Mouse (Mus musculus): ENCODE data around the gene Coq8b. TPM values are rescaled to one million over a fixed set of nuclear protein-coding genes. Genes with fewer than 3 reads are reported as not detected.
A peak's percentile ranks its signal among the peaks of the same experiment; 100 is the strongest.
"Not testable (repeated sequence)": the region's sequence is repeated elsewhere in the genome, so short reads cannot be mapped to it uniquely, and the experiment has no call there.

Gene Coq8b
- polyA plus RNA-seq, 1 experiment = 51.5 TPM

GRCm38 (mm10) chr7:27228865-27229264 is 4.0 kb upstream of the Coq8b start:
- DNase-seq (ENCODE audit: low read depth) = no peak

GRCm38 (mm10) chr7:27230781-27231180 is 2.0 kb upstream of the Coq8b start:
- no peak for DNase-seq (ENCODE audit: low read depth)

GRCm38 (mm10) chr7:27231693-27232331 is 1.0 kb upstream of the Coq8b start:
- no peak for DNase-seq (ENCODE audit: low read depth)

DNA sequence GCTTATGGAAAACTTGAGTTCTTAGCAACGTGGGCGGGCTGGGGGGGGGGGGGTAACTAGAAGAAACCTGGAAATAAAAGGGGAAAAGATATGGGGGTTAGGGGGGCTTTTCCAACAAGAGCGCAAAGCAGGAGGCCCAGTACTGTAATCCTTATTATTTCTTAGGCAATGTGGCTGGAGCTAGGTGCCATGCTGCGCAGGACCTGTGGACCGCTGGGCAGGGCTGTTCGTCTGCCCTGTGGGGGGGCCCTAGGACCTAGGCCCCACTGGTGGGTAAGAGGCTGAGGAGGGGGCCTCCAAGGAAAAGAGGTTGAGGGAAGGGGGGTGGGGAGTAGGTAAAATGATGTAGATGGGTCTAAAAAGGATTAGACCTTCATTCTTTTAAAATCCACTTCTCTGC is 477 bp downstream of the Coq8b start:
- DNase-seq (ENCODE audit: low read depth) = no peak

- DNase-seq (ENCODE audit: low read depth) = peak; percentile 73
Measured at GRCm38 (mm10) chr7:27235726-27236125, 2.9 kb downstream of the Coq8b start.

DNA sequence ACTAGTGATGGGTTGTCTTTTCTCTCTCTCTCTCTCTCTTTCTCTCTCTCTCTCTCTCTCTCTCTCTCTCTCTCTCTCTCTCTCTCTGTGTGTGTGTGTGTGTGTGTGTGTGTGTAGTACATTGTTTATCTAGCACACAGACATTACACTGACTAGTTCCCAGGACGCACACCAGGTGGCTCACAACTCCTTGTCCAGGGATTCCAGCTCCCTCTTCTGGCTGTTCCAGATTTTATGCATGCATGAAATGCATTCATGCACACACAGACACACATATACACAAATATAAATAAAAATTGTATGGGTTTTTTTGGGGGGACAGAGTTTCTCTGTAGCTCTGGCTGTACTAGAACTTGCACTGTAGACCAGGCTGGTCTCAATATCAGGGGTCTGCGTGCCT is 4.7 kb downstream of the Coq8b start:
- no peak for DNase-seq (ENCODE audit: low read depth)

- no peak for DNase-seq (ENCODE audit: low read depth)
Measured at GRCm38 (mm10) chr7:27238568-27238967, 5.7 kb downstream of the Coq8b start.

DNA sequence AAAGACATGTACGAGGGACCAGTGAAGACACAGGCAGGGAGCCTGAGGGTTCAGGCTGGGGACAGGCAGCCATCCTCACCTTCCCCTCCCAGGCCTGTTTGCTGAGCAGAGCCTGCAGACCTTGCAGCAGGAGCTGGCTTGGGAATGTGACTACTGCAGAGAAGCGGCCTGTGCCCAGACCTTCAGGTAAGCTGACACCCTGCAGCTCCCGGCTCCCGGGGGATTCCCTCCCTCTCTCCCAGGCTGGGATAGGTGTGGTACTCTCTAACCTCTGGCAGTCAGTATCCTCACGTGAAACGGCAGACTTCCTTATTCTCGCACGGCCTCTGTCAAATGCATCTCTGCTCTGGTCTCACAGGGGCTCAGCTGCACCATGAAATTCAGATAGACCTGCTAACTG is 10.4 kb downstream of the Coq8b start:
- no peak for DNase-seq (ENCODE audit: low read depth)

DNA sequence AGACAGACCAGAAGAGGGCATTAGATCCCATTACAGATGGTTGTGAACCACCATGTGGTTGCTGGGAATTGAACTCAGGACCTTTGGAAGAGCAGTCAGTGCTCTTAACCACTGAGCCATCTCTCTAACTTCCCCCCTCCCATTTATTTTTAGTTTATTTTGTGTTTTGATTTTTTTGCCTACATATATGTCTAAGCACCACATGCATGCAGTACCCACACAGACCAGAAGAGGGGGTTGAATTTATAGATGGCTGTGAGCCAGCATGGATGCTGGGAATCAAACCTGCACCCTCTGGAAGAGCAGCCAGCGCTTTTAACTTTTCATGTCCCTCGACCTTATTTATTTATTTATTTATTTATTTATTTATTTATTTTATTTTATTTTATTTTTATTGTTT is 11.3 kb downstream of the Coq8b start:
- DNase-seq (ENCODE audit: low read depth) = not testable (repeated sequence)

DNA sequence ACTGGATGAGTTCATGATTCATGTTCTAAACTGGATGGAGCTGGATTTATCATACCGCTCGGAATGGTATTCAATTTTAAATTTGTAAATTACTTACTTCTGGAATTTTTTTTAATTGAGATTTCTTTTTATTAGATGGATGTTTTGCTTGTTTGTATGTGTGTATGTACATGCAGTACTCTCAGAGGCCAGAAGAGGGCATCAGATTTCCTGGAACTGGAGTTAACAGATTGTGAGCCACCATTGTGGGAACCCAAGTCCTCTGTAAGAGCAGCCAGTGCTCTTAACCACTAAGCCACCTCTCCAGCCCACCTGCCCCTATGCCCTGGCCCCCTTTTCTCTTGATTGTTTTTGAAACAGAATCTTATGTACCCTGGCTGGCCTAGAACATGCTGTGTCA is 16.3 kb downstream of the Coq8b start:
- DNase-seq (ENCODE audit: low read depth) = no peak

DNA sequence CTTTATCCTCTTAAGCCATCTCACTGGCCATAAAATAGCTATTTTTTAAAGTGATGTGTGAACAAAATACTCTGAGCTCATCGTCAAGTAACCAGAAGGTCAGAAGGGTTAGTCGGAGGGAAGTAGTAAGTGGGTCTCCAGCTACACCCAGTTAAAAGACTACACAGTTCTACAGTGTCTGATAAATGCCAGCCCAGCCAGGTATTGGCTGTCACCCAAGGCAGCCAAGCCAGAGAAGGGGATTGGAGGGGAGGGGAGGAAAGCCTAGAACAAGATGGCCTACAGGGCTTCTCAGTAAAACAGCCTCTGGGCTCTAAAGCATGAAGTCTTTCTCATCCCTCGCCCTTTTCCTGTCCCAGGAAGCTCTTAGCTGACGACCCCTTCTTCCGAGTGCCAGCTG is 17.1 kb downstream of the Coq8b start:
- no peak for DNase-seq (ENCODE audit: low read depth)

GRCm38 (mm10) chr7:27251946-27252345 is 19.1 kb downstream of the Coq8b start:
- DNase-seq (ENCODE audit: low read depth) = no peak

DNA sequence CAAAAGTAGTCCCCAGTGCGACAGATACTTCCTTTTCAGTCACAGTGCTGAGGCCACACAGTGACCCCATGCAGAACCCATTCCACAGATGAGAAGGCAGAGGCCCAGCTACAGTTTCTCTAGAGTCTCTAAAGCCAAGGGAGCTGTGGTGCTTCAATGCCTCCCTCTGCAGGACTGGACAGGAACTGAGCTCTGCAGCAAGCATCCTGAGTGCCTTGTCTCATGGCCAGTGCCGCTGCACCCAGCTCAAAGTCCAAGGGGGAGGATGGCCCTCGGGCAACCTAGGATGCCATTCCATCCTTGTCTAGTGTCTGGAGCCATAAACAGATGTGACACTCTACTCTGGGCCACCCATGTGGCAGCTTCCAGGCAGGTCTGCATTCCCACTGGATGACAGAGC is 22.9 kb downstream of the Coq8b start:
- no peak for DNase-seq (ENCODE audit: low read depth)

- DNase-seq (ENCODE audit: low read depth) = no peak
Measured at GRCm38 (mm10) chr7:27257046-27257851, 24.4 kb downstream of the Coq8b start.

DNA sequence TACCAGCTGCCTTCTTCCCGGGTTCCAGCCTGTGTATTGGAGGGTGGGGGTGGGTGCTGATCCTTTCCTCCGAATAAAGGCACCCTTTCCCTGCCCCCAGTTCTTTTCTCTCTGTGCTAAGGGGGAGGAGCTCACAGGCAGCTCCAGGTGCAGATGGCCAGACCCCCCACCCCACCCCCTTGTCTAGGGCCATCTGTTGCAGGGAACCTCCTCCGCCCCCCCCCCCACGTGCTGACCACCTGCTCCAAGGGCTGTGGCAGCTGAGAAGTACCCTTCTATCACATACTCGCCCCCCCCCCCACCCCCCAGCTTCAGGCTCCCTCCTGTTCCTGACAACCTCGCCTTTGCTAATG is 25.0 kb downstream of the Coq8b start:
- DNase-seq (ENCODE audit: low read depth) = no peak

DNA sequence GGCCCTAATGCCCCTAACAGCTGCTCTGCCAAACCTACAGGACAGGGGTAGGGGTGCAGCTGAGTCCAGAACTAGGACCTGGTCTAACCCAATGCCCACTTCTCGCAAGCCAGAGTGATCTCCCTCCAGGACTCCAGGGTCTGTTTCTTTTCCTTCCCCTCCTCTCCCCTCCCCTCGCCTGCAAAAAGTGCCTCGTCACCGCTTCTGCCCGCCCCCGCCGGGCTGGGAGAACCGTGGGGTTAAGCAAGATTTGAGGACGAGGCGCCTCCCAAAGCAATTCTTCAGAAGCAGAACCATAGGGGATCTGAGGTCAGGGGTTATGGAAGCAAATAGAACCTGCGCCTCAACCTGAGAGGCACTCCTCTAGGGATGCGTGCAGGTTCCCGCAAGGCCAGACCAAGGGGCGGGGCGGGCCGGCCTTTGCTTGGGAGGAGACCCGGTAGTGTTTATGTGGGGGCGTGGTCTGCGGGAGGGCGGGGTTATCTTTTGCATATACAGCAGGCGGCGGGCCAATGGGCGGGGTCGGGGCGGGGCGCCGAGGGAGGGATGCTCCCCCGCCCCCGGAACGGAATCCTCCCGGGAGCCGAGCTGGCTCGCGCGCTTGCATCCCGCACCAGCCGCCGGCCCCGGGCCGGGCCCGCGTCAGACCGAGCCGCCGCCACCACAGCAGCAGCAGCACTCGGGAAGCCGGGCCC is 25.5 kb downstream of the Coq8b start, which contains the start of gene Numbl:
Gene Numbl (plus strand): TSS at position 229 of the 695 bp plus-strand sequence.
- no peak for DNase-seq (ENCODE audit: low read depth)

DNA sequence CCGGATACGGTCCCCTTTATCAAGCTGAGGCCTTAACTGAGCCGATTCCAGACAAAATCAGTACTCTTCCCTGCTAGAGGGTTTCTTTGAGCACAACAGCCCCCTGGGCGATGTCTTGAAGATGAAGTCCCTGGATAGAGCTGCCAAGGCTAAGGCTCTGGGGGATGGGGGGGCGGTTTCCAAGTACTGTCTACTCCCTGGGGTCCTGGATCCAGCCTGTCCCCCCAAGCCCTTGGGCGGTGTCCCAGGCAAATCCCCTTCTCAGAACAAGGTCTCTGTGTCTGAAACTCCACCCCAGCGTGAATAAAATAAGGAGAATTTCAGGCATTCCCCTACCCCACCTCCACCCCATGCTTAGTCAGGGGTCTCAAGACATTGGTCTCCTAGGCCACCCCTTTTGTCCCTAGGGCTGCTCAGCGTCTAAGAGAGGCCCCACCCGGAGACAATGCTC is 26.5 kb downstream of the Coq8b start:
- no peak for DNase-seq (ENCODE audit: low read depth)

DNA sequence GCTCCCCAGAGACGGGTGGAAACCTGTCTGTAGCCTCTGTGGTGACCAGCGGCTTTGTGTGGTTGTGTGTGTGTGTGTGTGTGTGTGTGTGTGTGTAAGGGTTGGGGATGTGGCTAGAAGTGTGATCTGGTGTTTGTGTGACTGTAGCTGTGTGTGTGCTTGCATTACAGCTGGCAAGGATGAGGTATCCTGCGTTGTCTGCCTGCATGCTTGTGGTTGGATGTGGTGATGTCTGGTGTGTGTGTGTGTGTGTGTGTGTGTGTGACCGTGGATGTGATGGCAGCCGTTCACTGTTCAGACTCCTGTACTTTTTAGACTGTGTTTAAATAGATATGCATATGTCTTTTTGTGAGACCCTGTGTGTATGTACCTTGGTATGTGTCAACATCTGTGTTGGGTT is 26.9 kb downstream of the Coq8b start:
- no peak for DNase-seq (ENCODE audit: low read depth)

- DNase-seq (ENCODE audit: low read depth) = no peak
Measured at GRCm38 (mm10) chr7:27260856-27261255, 28.0 kb downstream of the Coq8b start.

DNA sequence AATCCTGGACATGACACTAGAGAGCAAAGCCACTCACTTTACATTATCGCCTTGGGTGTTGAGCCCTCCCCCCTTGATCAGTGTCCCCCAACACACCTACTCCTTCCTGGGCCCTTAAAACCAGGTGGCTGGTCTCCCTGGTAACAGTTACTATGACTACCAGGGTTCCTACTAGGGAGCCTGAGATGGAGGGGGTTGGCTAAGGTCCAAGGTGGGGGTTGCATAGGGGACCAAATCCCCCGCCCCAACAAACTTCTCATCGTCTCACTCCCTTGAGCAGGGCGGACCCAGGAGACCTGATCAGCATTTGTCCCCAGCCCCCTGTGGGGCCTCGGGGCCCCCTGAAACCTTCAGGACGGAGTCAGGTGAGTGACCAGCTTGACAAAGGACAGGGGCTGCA is 29.1 kb downstream of the Coq8b start:
- DNase-seq (ENCODE audit: low read depth) = no peak

DNA sequence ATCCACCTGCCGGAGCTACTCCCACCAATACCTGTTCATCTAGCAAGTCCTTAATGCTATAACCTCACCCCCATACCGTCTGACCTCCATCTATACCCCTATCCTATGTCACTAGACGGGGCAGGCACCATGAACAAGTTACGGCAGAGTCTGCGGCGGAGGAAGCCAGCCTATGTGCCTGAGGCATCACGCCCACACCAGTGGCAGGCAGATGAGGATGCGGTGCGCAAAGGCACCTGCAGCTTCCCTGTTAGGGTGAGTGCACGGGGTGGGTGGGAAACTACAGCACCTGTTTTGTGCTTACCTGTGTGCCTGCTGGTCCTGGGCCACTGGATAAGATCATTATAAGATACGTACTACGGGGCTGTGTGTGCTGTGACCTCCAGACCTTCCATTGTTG is 31.9 kb downstream of the Coq8b start:
- no peak for DNase-seq (ENCODE audit: low read depth)

- DNase-seq (ENCODE audit: low read depth) = no peak
Measured at GRCm38 (mm10) chr7:27266515-27267128, 33.8 kb downstream of the Coq8b start.

Data from gonadal fat pad, adult 2 months (tissue).